Mouse (Mus musculus) left cerebral cortex, adult 2 months (tissue): Measurements from ENCODE around the gene Lpar1. TPM values are rescaled to one million over a fixed set of nuclear protein-coding genes. Genes with fewer than 3 reads are reported as not detected.
"Not testable (repeated sequence)": the region's sequence is repeated elsewhere in the genome, so short reads cannot be mapped to it uniquely, and the experiment has no call there.

Experiments used
- DNase-seq, 2 experiments: peaks; one replicate each; pipeline ENCODE4 v3.0.0; 2021 to 2022; ENCODE audit warnings: low spot score in 2 of 2, mixed read lengths in 1 of 2; ENCODE audit errors: extremely low spot score in 1 of 2
- H3K27ac ChIP-seq: fragments of 200-600 bp; 2 replicates; pipeline ENCODE4 v1.8.1; 2022
- H3K4me3 ChIP-seq: fragments of 200-600 bp; 2 replicates; pipeline ENCODE4 v1.8.1; 2022
- CTCF ChIP-seq: fragments of 200-600 bp; IDR thresholded peaks from 2 replicates; pipeline ENCODE4 v1.8.1; 2022; ENCODE audit warnings: antibody characterized with exemption, mild to moderate bottlenecking, moderate library complexity
- intact Hi-C: fragments of 180-260 bp; cut with DNase I; formaldehyde crosslinking; loops from one replicate; pipeline ENCODE4 v1.15.1; 2025
- total RNA-seq, 2 experiments: library from RNA; stranded (reverse); gene quantifications; 2 replicates each; pipeline ENCODE4 v1.2.3; 2021

Lpar1 gene
- total RNA-seq, 2 experiments from 2014 or later = 14.5 to 17.5 TPM

GRCm38 (mm10) chr4:58543171-58543570 lies 10.5 kb downstream of the Lpar1 start:
- Histone ChIP-seq H3K4me3 (no peak overlapping the region), H3K27ac (no peak overlapping the region)
- TF ChIP-seq CTCF = no peak
- DNase-seq = no peak
- intact Hi-C loops = no loop called here

- intact Hi-C loops, H3K4me3 ChIP-seq, H3K27ac ChIP-seq, DNase-seq: not testable (repeated sequence)
Observed at GRCm38 (mm10) chr4:58542656-58543055, 11.0 kb downstream of the Lpar1 start.

GRCm38 (mm10) chr4:58540841-58541240 lies 12.9 kb downstream of the Lpar1 start:
- TF ChIP-seq CTCF = no peak
- Histone ChIP-seq H3K27ac (no peak overlapping the region), H3K4me3 (no peak overlapping the region)
- no peak for DNase-seq
- intact Hi-C loops = no loop called here

GRCm38 (mm10) chr4:58540385-58540784 lies 13.3 kb downstream of the Lpar1 start:
- no peak overlapping the region for H3K27ac ChIP-seq
- no peak overlapping the region for H3K4me3 ChIP-seq
- no peak for TF ChIP-seq CTCF
- intact Hi-C loops = no loop called here
- no peak for DNase-seq

DNA sequence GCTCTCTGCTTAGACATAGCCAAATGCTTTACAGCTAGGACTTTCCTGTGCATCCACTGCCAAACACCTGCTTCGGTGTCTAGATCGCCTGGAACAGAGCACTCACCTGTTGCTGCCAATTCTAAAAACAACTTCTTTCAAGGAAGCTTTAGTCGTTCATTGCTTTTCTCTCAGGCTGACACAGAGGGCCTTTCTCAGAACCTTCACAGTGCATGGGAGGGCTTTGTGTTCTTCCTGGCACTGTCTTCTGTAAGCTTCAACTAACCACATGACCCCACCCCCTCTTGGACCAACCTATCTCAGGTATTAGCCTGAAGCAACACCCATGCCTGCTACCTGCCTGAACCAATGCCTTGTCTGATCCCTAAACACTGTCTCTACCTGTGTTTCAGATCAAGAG lies 15.0 kb downstream of the Lpar1 start:
- intact Hi-C loops = no loop called here
- H3K27ac ChIP-seq = no peak overlapping the region
- DNase-seq = no peak
- TF ChIP-seq CTCF = no peak
- no peak overlapping the region for H3K4me3 ChIP-seq

DNA sequence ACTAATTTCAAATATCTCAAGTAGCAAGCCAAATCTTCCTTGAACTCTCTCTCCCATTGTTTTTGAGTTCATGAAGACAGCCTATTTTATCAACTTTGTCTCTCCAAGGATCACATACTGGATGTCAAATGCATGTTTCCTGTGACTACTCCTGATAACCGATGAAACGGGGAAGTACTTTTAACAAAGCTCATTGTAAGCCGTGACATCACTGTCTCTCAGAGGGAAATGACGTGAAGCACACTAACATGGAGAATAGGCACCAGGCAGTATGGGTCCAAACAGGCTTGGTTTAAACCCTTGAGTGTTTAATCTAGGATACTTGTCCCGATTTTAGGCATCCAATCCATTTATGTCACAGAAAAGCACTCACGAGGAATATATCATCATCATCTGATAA lies 17.9 kb downstream of the Lpar1 start:
- TF ChIP-seq CTCF = no peak
- Histone ChIP-seq H3K27ac (no peak overlapping the region), H3K4me3 (no peak overlapping the region)
- DNase-seq = no peak
- intact Hi-C loops = no loop called here

DNA sequence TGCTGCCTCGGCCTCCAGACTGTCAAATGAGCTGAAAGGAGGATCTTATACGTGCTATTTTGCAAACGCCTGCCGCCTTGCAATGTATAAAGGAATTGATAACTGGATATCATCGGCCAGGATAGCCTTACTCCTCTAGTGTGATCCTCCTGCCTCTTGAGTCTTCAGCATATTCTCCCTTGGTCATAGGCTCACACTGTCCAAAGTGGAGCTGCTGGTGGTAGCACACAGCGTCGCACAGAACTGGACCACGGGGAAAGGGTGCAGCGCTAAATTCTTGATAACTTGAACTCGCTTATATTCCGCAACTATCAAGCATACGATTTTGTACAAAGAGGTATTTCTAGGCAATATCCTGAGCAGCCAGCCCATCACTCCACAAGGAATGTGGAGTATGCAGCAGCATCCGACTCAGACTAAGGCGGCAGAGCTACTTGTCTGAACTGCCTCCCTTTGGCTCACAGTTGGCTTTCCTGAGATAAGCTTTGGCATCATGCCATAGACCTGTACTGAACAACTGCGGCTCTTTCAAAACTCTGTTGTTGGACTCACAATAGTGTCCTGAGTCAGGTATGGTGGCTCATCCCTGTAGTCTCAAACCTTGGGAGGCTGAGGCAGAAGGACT lies 18.9 kb downstream of the Lpar1 start:
- Histone ChIP-seq H3K4me3 (no peak overlapping the region), H3K27ac (no peak overlapping the region)
- intact Hi-C loops = no loop called here
- no peak for TF ChIP-seq CTCF
- DNase-seq = no peak

DNA sequence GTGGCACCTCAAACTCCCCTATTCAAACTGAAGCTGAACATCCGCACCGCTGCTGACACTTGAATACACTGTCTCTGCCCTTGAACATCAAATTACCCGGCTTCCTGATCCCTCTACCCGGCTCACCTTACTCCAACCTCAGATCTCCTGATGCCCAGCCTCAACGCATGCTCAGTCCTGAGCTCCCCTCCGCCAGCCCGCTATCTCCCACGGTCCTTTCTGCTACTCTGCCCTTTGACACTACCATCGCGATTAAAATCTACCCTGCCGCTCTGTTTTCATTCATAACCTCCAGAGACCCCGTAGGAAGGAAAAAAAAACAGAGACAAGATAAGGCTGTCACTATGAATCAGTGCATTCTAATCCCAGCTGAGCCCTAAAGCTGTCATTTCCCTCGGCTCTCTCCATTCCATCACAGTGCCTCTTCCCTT lies 19.5 kb downstream of the Lpar1 start:
- no peak for TF ChIP-seq CTCF
- intact Hi-C loops = no loop called here
- DNase-seq = no peak
- Histone ChIP-seq H3K27ac (no peak overlapping the region), H3K4me3 (no peak overlapping the region)

DNA sequence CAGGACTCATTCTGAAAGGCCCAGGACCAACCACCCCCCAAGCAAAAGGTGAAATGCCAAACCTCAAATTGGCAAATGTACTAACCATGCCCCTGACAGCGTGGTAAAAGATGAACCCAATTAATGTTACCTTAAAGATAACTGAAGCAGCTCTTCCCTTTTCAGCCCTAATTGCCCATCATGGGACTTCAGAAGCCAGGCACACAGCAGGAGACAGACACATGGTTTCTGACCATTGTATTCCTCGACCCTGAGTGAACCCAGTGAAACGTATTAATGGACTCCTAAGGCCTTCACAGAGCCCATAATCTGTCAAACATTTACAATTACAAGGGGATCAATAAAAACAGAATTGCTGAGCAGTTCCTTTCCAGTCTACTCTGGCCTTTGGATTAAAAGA lies 20.2 kb downstream of the Lpar1 start:
- intact Hi-C loops = no loop called here
- no peak for DNase-seq
- no peak overlapping the region for H3K4me3 ChIP-seq
- TF ChIP-seq CTCF = no peak
- no peak overlapping the region for H3K27ac ChIP-seq

- DNase-seq = no peak
- Histone ChIP-seq H3K4me3 (no peak overlapping the region), H3K27ac (no peak overlapping the region)
- TF ChIP-seq CTCF = no peak
- intact Hi-C loops = no loop called here
Observed at GRCm38 (mm10) chr4:58532326-58532725, 21.4 kb downstream of the Lpar1 start.

GRCm38 (mm10) chr4:58530706-58531105 lies 23.0 kb downstream of the Lpar1 start:
- no peak overlapping the region for H3K4me3 ChIP-seq

DNA sequence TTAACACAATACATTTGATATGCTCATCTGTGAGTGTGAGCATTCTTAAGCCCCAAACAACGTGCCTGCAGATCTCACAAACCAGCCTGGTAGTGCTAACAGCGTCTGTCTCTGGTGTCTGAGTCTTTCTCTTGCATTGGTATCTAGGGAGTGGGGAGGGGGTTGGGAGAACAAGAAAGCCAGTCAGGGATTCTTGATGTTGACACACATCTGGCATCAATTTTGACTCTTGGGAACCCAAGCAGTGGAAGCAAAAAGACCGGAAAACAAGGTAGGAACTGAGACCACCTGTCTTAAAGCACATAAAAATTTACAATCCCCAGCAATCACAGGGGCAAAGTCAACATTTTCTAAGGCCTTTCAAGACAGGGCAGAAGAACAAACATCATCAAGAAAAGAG lies 23.4 kb downstream of the Lpar1 start:
- TF ChIP-seq CTCF = no peak
- Histone ChIP-seq H3K4me3 (no peak overlapping the region), H3K27ac (no peak overlapping the region)
- DNase-seq = no peak
- intact Hi-C loops = no loop called here

More at GRCm38 (mm10) chr4:58530706-58531105, 23.0 kb downstream of the Lpar1 start:
- no peak for DNase-seq
- H3K27ac ChIP-seq = no peak overlapping the region
- TF ChIP-seq CTCF = no peak
- intact Hi-C loops = no loop called here

DNA sequence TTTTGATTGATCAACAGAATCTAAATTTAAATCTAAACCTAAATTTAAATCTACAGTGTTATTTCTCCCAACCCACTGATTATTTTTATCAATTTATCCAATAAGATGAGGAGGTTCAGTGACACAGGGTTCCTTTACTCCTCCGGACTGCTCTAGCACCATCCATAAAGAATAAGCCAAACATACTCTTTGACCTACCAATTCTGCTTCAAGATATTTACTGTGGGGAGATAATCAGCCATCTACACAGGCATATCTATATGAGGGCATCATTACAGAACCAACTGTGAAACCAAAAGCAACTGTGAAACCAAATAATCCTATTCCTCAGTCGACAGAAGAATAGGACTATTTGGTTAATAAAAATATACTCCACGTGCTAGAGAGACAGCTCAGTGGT lies 25.8 kb downstream of the Lpar1 start:
- intact Hi-C loops = no loop called here
- H3K4me3 ChIP-seq = no peak overlapping the region
- TF ChIP-seq CTCF = no peak
- DNase-seq = no peak
- no peak overlapping the region for H3K27ac ChIP-seq

GRCm38 (mm10) chr4:58521137-58521536 lies 32.6 kb downstream of the Lpar1 start:
- Histone ChIP-seq H3K27ac (no peak overlapping the region), H3K4me3 (no peak overlapping the region)
- intact Hi-C loops = no loop called here
- DNase-seq = no peak
- TF ChIP-seq CTCF = no peak
